Mouse (Mus musculus): Measurements from ENCODE around the gene Ehd2. TPM values are rescaled to one million over a fixed set of nuclear protein-coding genes. Genes with fewer than 3 reads are reported as not detected.

The Ehd2 gene
- polyA plus RNA-seq, 1 experiment from 2014 or later = 12.5 TPM

DNA sequence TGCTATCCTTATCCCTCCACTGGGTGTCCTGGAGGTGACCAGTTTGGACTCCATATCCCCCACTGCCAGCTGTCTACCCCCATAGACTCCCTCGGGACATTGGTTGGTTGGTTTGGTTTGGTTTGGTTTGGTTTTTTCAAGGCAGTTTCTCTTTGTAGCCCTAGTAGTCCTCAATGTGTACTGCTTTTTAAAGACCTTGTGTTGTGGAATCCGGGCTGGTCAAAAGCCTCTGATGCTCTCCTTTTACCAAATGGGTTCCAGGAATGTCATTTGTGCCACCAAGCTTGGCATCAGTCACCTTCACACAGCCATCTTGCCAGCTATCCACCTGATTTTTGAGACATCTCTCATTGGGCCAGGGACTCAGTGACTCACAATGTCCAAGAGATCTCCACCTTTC lies 52.6 kb downstream of the Ehd2 start:
- Histone ChIP-seq H3K4me1 (peaks cover 8% of the 10 kb centered on the region), H3K27ac (replicated peaks) (no peak overlapping the region), H3K36me3 (peaks cover 38% of the 10 kb centered on the region), H3K9me3 (replicated peaks) (no peaks in the 10 kb centered on the region; the same call in 1 of the 2 replicates), H3K27me3 (ENCODE audit: low read depth, poor library complexity, severe bottlenecking) (no peaks in the 10 kb centered on the region), H3K4me3 (no peak overlapping the region)
- no peak for DNase-seq (ENCODE audit: low spot score)
- 87% methylated on average over 2 of the region's 2 CpGs for WGBS

DNA sequence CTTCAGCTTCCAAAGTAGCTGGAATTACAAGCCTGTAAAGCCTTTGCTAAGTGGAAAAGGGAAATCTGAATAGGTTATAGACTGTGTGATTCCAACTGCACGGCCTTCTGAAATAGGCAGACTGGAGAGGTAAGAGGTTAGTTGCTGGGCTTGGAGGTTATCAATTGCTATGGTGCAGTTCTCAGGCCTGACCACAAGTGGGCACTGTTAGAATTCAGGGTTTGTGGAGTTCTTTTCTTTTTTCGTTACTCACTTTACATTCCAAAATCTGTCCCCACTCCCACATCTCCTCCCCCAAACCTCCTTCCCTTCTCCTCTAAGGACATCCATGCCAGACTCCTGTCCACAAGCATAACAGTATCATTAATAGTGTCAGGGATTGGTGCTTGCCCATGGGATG lies 53.1 kb downstream of the Ehd2 start:
- DNase-seq (ENCODE audit: low spot score) = peak; percentile 48
- Histone ChIP-seq H3K27me3 (ENCODE audit: low read depth, poor library complexity, severe bottlenecking) (no peaks in the 10 kb centered on the region), H3K36me3 (peaks cover 33% of the 10 kb centered on the region), H3K4me3 (no peak overlapping the region), H3K9me3 (replicated peaks) (no peaks in the 10 kb centered on the region), H3K4me1 (peaks cover 7% of the 10 kb centered on the region), H3K27ac (replicated peaks) (no peak overlapping the region)
- 55% methylated on average over 2 of the region's 2 CpGs for WGBS

DNA sequence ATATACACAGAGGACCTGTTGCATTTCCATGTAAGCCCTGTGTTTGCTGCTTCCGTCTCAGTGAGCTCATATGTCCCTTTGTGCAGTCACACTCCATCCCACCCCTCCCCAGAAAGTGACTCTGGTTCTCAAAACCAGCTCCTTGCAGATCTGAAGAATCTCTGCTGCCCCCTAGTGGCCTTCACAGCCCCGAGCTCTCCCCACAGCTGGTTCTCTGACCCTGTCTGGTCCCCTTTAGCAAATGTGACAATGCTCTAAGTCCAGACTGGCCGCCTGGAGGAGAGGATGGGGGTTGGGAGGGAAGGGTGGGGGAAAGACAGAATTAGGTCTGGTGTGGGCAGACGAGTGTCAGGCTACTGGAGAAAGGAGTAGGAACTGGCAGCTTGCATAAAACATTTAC lies 55.2 kb downstream of the Ehd2 start:
- Histone ChIP-seq H3K9me3 (replicated peaks) (no peaks in the 10 kb centered on the region), H3K4me3 (no peak overlapping the region), H3K27me3 (ENCODE audit: low read depth, poor library complexity, severe bottlenecking) (no peaks in the 10 kb centered on the region), H3K36me3 (peaks cover 12% of the 10 kb centered on the region), H3K27ac (replicated peaks) (peak overlapping the region; percentile 38; the same call in 1 of the 2 replicates), H3K4me1 (peaks cover 7% of the 10 kb centered on the region)
- peak; percentile 90 for DNase-seq (ENCODE audit: low spot score)
- 0% methylated on average over 4 of the region's 4 CpGs for WGBS

DNA sequence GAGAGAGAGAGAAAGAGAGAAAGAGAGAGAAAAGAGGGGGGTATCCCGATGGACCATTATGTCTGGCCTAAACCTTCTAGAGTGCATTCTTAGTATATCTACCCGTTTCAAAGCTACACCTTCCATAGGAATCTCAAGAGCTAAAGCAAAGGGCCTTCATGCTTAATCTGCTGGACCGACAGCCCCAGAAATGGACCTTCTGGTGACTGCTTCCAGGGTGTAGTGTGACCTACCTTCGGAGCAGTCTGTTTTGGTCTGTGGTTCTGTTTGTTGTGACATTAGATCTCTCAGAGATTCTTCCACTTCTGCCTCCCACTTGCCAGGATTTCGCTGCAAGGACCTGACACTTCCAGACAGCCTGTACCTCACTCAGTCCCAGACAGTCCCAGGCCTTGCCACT lies 56.8 kb downstream of the Ehd2 start:
- Histone ChIP-seq H3K36me3 (no peaks in the 10 kb centered on the region), H3K27ac (replicated peaks) (no peak overlapping the region), H3K4me1 (peaks cover 7% of the 10 kb centered on the region), H3K27me3 (ENCODE audit: low read depth, poor library complexity, severe bottlenecking) (no peaks in the 10 kb centered on the region), H3K9me3 (replicated peaks) (no peaks in the 10 kb centered on the region), H3K4me3 (no peak overlapping the region)
- WGBS = 87% methylated on average over 5 of the region's 5 CpGs
- DNase-seq (ENCODE audit: low spot score) = no peak

DNA sequence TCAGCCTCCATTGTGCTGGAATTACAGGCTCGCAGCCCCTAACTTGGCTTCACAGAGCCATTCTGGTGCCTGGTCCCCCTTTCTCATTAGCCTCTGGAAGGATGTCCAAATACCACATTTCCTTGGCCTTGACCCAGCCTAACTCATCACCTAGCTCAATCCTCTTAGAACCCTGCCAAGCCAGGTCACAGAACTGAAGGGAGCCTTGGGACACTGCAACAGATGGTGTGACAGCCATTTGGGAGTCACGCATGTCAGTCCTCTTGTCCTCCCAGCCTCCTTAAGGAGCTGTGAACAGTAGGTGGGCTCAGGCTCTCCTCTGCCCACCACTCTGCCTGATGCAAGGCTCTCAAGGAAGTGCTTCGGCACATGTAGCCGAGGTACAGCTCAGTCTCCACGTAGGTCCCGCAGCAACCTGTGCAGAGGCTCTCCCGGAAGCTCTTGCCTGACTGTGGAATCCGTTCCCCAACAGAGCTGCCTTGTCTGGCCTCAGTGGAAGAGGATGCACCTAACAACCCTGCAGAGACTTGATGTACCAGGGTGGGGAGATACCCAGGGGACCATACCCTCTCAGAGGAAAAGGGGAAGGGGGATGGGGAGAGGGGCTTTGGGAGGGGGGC lies 59.3 kb downstream of the Ehd2 start:
- 82% methylated on average over 8 of the region's 8 CpGs for WGBS
- no peak overlapping the region for H3K27ac ChIP-seq (replicated peaks)
- H3K9me3 ChIP-seq (replicated peaks) = no peaks in the 10 kb centered on the region
- no peaks in the 10 kb centered on the region for H3K27me3 ChIP-seq (ENCODE audit: low read depth, poor library complexity, severe bottlenecking)
- H3K36me3 ChIP-seq = no peaks in the 10 kb centered on the region
- peaks cover 7% of the 10 kb centered on the region for H3K4me1 ChIP-seq
- no peak overlapping the region for H3K4me3 ChIP-seq
- no peak for DNase-seq (ENCODE audit: low spot score)

DNA sequence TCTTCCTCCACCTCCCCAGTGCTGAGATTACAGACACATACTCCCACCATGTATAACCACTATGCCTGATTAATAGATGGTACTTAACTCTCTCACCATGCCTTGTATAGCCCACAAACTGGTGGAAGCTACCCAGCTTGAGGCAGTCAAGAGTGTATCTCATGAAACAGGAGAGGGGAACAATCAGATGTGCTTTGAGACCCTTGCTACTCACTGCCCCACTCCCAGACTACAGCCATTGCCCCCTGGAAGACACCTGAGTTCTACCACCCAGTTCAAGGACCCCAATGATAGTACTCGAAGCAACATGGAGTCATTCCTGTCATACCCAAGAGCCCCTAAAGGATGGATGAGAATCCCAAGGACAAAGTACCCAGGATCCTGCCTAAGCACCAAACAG lies 60.8 kb downstream of the Ehd2 start:
- 88% methylated on average over 1 of the region's 1 CpGs for WGBS
- H3K27ac ChIP-seq (replicated peaks) = no peak overlapping the region
- no peaks in the 10 kb centered on the region for H3K36me3 ChIP-seq
- H3K4me3 ChIP-seq = no peak overlapping the region
- DNase-seq (ENCODE audit: low spot score) = no peak
- H3K4me1 ChIP-seq = no peaks in the 10 kb centered on the region
- no peaks in the 10 kb centered on the region for H3K9me3 ChIP-seq (replicated peaks)
- no peaks in the 10 kb centered on the region for H3K27me3 ChIP-seq (ENCODE audit: low read depth, poor library complexity, severe bottlenecking)

DNA sequence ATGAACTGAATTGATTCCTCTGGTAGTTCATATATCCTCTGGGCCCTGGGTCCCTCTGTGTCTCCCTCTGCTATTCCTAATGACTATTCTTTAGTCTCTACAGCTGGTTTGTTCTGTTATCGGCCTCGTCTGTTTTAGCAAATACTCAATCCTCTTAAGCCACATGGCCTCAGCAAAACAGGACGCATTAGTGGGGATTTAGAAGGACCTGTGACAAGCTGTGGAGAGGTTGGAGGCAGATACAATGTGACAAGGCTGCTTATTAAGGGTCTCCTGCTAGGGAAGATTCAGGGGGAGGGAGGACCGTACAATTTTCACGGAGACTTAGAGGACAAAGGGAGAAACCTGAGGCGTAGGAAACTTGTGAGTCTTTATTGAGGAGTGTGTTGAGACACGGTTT lies 61.5 kb downstream of the Ehd2 start:
- no peaks in the 10 kb centered on the region for H3K36me3 ChIP-seq
- H3K27ac ChIP-seq (replicated peaks) = no peak overlapping the region
- DNase-seq (ENCODE audit: low spot score) = no peak
- WGBS = 54% methylated on average over 7 of the region's 7 CpGs
- H3K4me3 ChIP-seq = no peak overlapping the region
- H3K27me3 ChIP-seq (ENCODE audit: low read depth, poor library complexity, severe bottlenecking) = no peaks in the 10 kb centered on the region
- H3K4me1 ChIP-seq = no peaks in the 10 kb centered on the region
- no peaks in the 10 kb centered on the region for H3K9me3 ChIP-seq (replicated peaks)

DNA sequence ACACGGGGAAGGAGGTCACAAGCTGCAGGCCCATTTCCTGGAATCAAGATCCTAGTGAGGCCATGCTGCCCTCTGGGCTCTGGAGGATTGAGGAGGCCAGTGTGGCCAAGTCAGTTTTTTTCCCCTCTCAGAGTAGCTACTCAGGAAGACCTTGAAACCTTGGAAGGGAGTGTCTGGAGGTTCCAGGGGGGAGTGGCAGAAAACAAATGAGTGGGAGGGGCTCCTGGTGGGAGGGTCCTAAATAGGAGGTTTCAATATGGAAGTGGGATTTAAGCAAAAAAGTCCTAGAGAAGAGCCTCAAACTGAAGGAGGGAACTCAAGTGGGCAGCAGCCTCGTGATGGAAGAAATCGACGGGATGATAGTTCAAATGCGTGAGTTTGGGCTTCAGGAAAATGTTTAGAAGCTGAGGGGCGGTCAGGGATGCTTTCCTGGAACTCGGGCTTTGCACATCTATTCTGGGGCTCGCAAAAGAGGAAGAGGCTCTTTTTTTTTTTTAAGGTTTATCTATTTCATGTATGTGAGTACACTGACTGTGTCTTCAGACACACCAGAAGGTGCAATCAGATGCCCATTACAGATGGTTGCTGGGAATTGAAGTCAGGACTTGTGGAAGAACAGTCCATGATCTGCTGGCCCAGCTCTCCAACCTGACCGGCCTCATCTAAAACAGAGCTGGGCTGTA lies 65.9 kb downstream of the Ehd2 start:
- no peaks in the 10 kb centered on the region for H3K4me1 ChIP-seq
- no peaks in the 10 kb centered on the region for H3K27me3 ChIP-seq (ENCODE audit: low read depth, poor library complexity, severe bottlenecking)
- H3K4me3 ChIP-seq = no peak overlapping the region
- H3K36me3 ChIP-seq = no peaks in the 10 kb centered on the region
- DNase-seq (ENCODE audit: low spot score) = no peak
- H3K9me3 ChIP-seq (replicated peaks) = no peaks in the 10 kb centered on the region
- no peak overlapping the region for H3K27ac ChIP-seq (replicated peaks)
- 78% methylated on average over 9 of the region's 9 CpGs for WGBS

Other genes starting within 250 kb of the Ehd2 start
- gene Obox5, start 217.4 kb downstream of the Ehd2 start, polyA plus RNA-seq (2016; fragmentation: Nextera tagmentation; extraction: Ambion mirVana) = not detected in 2 replicates
- gene Obox6, start 127.9 kb downstream of the Ehd2 start, polyA plus RNA-seq (2016; fragmentation: Nextera tagmentation; extraction: Ambion mirVana) = not detected in 2 replicates
- gene Crx, start 87.6 kb downstream of the Ehd2 start, polyA plus RNA-seq (2016; fragmentation: Nextera tagmentation; extraction: Ambion mirVana) = 0.15 and 0.53 TPM in 2 replicates
- gene Crxos, start 85.0 kb downstream of the Ehd2 start, polyA plus RNA-seq (2016; fragmentation: Nextera tagmentation; extraction: Ambion mirVana) = not detected in 2 replicates
- gene Selenow, start 45.2 kb downstream of the Ehd2 start, polyA plus RNA-seq (2016; fragmentation: Nextera tagmentation; extraction: Ambion mirVana) = 864 and 990 TPM in 2 replicates
- gene Nop53, start 21.5 kb downstream of the Ehd2 start, polyA plus RNA-seq (2016; fragmentation: Nextera tagmentation; extraction: Ambion mirVana) = 181 and 183 TPM in 2 replicates
- 6.9 and 8.2 TPM in 2 replicates for gene Bicra, start 80.4 kb upstream of the Ehd2 start, polyA plus RNA-seq (2016; fragmentation: Nextera tagmentation; extraction: Ambion mirVana)
- not detected in 2 replicates for gene Zfp541, start 94.2 kb upstream of the Ehd2 start, polyA plus RNA-seq (2016; fragmentation: Nextera tagmentation; extraction: Ambion mirVana)
- gene Napa, start 130.9 kb upstream of the Ehd2 start, polyA plus RNA-seq (2016; fragmentation: Nextera tagmentation; extraction: Ambion mirVana) = 187 and 188 TPM in 2 replicates
- gene Kptn, start 152.3 kb upstream of the Ehd2 start, polyA plus RNA-seq (2016; fragmentation: Nextera tagmentation; extraction: Ambion mirVana) = 28.8 and 30.6 TPM in 2 replicates
- 0.21 and 0.25 TPM in 2 replicates for gene Slc8a2, start 162.3 kb upstream of the Ehd2 start, polyA plus RNA-seq (2016; fragmentation: Nextera tagmentation; extraction: Ambion mirVana)
- gene Meis3, start 207.5 kb upstream of the Ehd2 start, polyA plus RNA-seq (2016; fragmentation: Nextera tagmentation; extraction: Ambion mirVana) = 80.7 and 99.3 TPM in 2 replicates

All from midbrain, embryonic 10.5 days (tissue).